Mouse (Mus musculus) CH12.LX (cell line): Measurements from ENCODE around the gene Zfp260. TPM values are rescaled to one million over a fixed set of nuclear protein-coding genes. Genes with fewer than 3 reads are reported as not detected.

Experiments
- DNase-seq: peaks from one replicate; pipeline ENCODE4 v3.0.0-alpha.2; 2013; ENCODE audit errors: extremely low read depth
- H3K27ac ChIP-seq: 2 replicates; pipeline ENCODE4 v1.5.1; 2012; ENCODE audit warnings: low read depth, mild to moderate bottlenecking, control low read depth, moderate library complexity; ENCODE audit not compliant: insufficient read depth
- H3K27me3 ChIP-seq: replicated peaks from 2 replicates; pipeline ENCODE3; 2012; ENCODE audit warnings: inconsistent platforms
- H3K36me3 ChIP-seq, 2 experiments: replicated peaks in 1 of 2; 2 replicates each; pipeline versions ENCODE3 to v1.6.1; 2012; ENCODE audit warnings: inconsistent platforms in 1 of 2, low read length in 1 of 2, mild to moderate bottlenecking in 1 of 2, mixed read lengths in 1 of 2, moderate library complexity in 1 of 2; ENCODE audit not compliant: control insufficient read depth in 1 of 2, insufficient read depth in 1 of 2
- H3K4me1 ChIP-seq, 2 experiments: 2 replicates each; pipeline ENCODE4 v1.6.1; 2012; ENCODE audit warnings: inconsistent platforms in 1 of 2, moderate library complexity in 1 of 2; ENCODE audit not compliant: insufficient read depth in 2 of 2, control insufficient read depth in 1 of 2
- H3K4me2 ChIP-seq: 2 replicates; pipeline ENCODE4 v1.6.1; 2012; ENCODE audit warnings: low read depth, mild to moderate bottlenecking, control low read depth; ENCODE audit not compliant: poor library complexity, insufficient read depth, severe bottlenecking
- H3K4me3 ChIP-seq, 3 experiments: fragments of 150-350 bp in 1 of 3; sonication (generic) in 1 of 3; replicated peaks in 1 of 3; 2 replicates each; pipeline versions ENCODE3 to v1.5.1; 2011 to 2012; ENCODE audit warnings: low read depth in 2 of 3, low read length in 2 of 3, mild to moderate bottlenecking in 2 of 3, moderate library complexity in 2 of 3, control low read depth in 1 of 3, improper control_type of control experiment in 1 of 3, inconsistent platforms in 1 of 3, mixed read lengths in 1 of 3; ENCODE audit not compliant: poor library complexity in 1 of 3
- H3K79me2 ChIP-seq: replicated peaks from 2 replicates; pipeline ENCODE4 v1.6.1; 2012; ENCODE audit warnings: mild to moderate bottlenecking, moderate library complexity; ENCODE audit not compliant: control insufficient read depth, poor library complexity, insufficient read depth, severe bottlenecking; ENCODE audit errors: extremely low read depth
- H3K9ac ChIP-seq: 2 replicates; pipeline ENCODE4 v1.6.1; 2012; ENCODE audit warnings: low read depth, mild to moderate bottlenecking, control low read depth, moderate library complexity; ENCODE audit not compliant: insufficient read depth
- H3K9me3 ChIP-seq: replicated peaks from 2 replicates; pipeline ENCODE3; 2012; ENCODE audit warnings: low read length, inconsistent platforms, mixed read lengths
- BHLHE40 ChIP-seq: IDR thresholded peaks from 2 replicates; pipeline ENCODE4 v1.6.1; 2011; ENCODE audit warnings: mild to moderate bottlenecking, low read depth, low read length, improper control_type of control experiment
- E2F4 ChIP-seq: IDR thresholded peaks from 2 replicates; pipeline ENCODE4 v1.6.1; 2011; ENCODE audit warnings: low read depth, low read length, improper control_type of control experiment; ENCODE audit not compliant: insufficient replicate concordance
- ELF1 ChIP-seq: IDR thresholded peaks from 2 replicates; pipeline ENCODE4 v1.6.1; 2014; ENCODE audit warnings: low read depth, mild to moderate bottlenecking, inconsistent platforms, low read length, improper control_type of control experiment
- EP300 ChIP-seq: IDR thresholded peaks from 2 replicates; pipeline ENCODE4 v1.6.1; 2011; ENCODE audit warnings: low read length, improper control_type of control experiment
- GABPA ChIP-seq: IDR thresholded peaks from 2 replicates; pipeline ENCODE4 v1.6.1; 2012; ENCODE audit warnings: low read depth, low read length, improper control_type of control experiment, inconsistent platforms; ENCODE audit not compliant: insufficient replicate concordance
- IRF4 ChIP-seq: IDR thresholded peaks from 2 replicates; pipeline ENCODE4 v1.6.1; 2014; ENCODE audit warnings: low read depth, mild to moderate bottlenecking, inconsistent platforms, low read length, improper control_type of control experiment
- JUN ChIP-seq: IDR thresholded peaks from 2 replicates; pipeline ENCODE4 v1.6.1; 2011; ENCODE audit warnings: low read depth, mild to moderate bottlenecking, low read length, improper control_type of control experiment, moderate library complexity; ENCODE audit not compliant: insufficient read depth
- JUND ChIP-seq: conservative IDR thresholded peaks from 2 replicates; pipeline ENCODE4 v1.6.1; 2011; ENCODE audit warnings: low read depth, low read length, improper control_type of control experiment
- KAT2A ChIP-seq: IDR thresholded peaks from 2 replicates; pipeline ENCODE4 v1.6.1; 2012; ENCODE audit warnings: low read length, improper control_type of control experiment, inconsistent platforms; ENCODE audit not compliant: insufficient replicate concordance
- MAFK ChIP-seq: IDR thresholded peaks from 2 replicates; pipeline ENCODE4 v1.6.1; 2011; ENCODE audit warnings: low read length, improper control_type of control experiment; ENCODE audit not compliant: insufficient replicate concordance
- MAX ChIP-seq: IDR thresholded peaks from 2 replicates; pipeline ENCODE4 v1.6.1; 2011; ENCODE audit warnings: low read length, improper control_type of control experiment
- MAZ ChIP-seq: IDR thresholded peaks from 2 replicates; pipeline ENCODE4 v1.6.1; 2012; ENCODE audit warnings: low read depth, mild to moderate bottlenecking, inconsistent platforms, low read length, improper control_type of control experiment, moderate library complexity
- MEF2A ChIP-seq: IDR thresholded peaks from 2 replicates; pipeline ENCODE4 v1.6.1; 2014; ENCODE audit warnings: low read depth, mild to moderate bottlenecking, inconsistent platforms, low read length, improper control_type of control experiment, borderline replicate concordance
- MXI1 ChIP-seq: IDR thresholded peaks from 2 replicates; pipeline ENCODE4 v1.6.1; 2011; ENCODE audit warnings: mild to moderate bottlenecking, low read depth, low read length, improper control_type of control experiment
- NELFE ChIP-seq: IDR thresholded peaks from 2 replicates; pipeline ENCODE4 v1.6.1; 2011; ENCODE audit warnings: low read depth, low read length, improper control_type of control experiment
- NRF1 ChIP-seq: IDR thresholded peaks from 2 replicates; pipeline ENCODE4 v1.6.1; 2014; ENCODE audit warnings: low read depth, mild to moderate bottlenecking, inconsistent platforms, low read length, improper control_type of control experiment, moderate library complexity
- PAX5 ChIP-seq: IDR thresholded peaks from 2 replicates; pipeline ENCODE4 v1.6.1; 2012; ENCODE audit warnings: low read length, inconsistent platforms, mixed read lengths
- POLR2A ChIP-seq: IDR thresholded peaks from 2 replicates; pipeline ENCODE4 v1.6.1; 2011; ENCODE audit warnings: low read depth, mild to moderate bottlenecking, improper control_type of control experiment, low read length
- RAD21 ChIP-seq: IDR thresholded peaks from 2 replicates; pipeline ENCODE4 v1.6.1; 2011; ENCODE audit warnings: low read depth, mild to moderate bottlenecking, low read length, improper control_type of control experiment, moderate library complexity
- RCOR1 ChIP-seq: conservative IDR thresholded peaks from 2 replicates; pipeline ENCODE4 v1.6.1; 2012; ENCODE audit warnings: low read depth, mild to moderate bottlenecking, inconsistent platforms, low read length, improper control_type of control experiment
- SIN3A ChIP-seq: IDR thresholded peaks from 2 replicates; pipeline ENCODE4 v1.6.1; 2012; ENCODE audit warnings: low read length, improper control_type of control experiment, inconsistent platforms
- TBP ChIP-seq: conservative IDR thresholded peaks from 2 replicates; pipeline ENCODE4 v1.6.1; 2011; ENCODE audit warnings: low read depth, low read length, improper control_type of control experiment
- TCF12 ChIP-seq: IDR thresholded peaks from 2 replicates; pipeline ENCODE4 v1.6.1; 2014; ENCODE audit warnings: low read depth, mild to moderate bottlenecking, inconsistent platforms, low read length, improper control_type of control experiment
- USF1 ChIP-seq: IDR thresholded peaks from 2 replicates; pipeline ENCODE4 v1.6.1; 2014; ENCODE audit warnings: low read depth, mild to moderate bottlenecking, inconsistent platforms, low read length, improper control_type of control experiment
- USF2 ChIP-seq: conservative IDR thresholded peaks from 2 replicates; pipeline ENCODE4 v1.6.1; 2011; ENCODE audit warnings: low read depth, low read length, improper control_type of control experiment
- ZC3H11A ChIP-seq: IDR thresholded peaks from 2 replicates; pipeline ENCODE4 v1.6.1; 2012; ENCODE audit warnings: low read depth, mild to moderate bottlenecking, inconsistent platforms, low read length, improper control_type of control experiment
- ZKSCAN1 ChIP-seq: IDR thresholded peaks from 2 replicates; pipeline ENCODE4 v1.6.1; 2012; ENCODE audit warnings: low read depth, inconsistent platforms, low read length, improper control_type of control experiment, borderline replicate concordance
- ZNF384 ChIP-seq: IDR thresholded peaks from 2 replicates; pipeline ENCODE4 v1.6.1; 2012; ENCODE audit warnings: low read depth, low read length, improper control_type of control experiment, inconsistent platforms
- dilution Hi-C: fragments of 300-500 bp; cut with MboI; formaldehyde crosslinking; loops from 2 replicates; pipeline ENCODE4 v1.14.3; 2020; ENCODE audit warnings: low sequenced_read_pairs; ENCODE audit not compliant: extremely low pct_unique_long_range_greater_than_20kb, extremely low pct_ligation_motif_present
- in situ Hi-C: fragments of 300-500 bp; cut with MboI; formaldehyde crosslinking; loops from 3 replicates; pipeline ENCODE4 v1.14.3; 2019; ENCODE audit warnings: low sequenced_read_pairs, low pct_ligation_motif_present, low pct_unique_long_range_greater_than_20kb, mixed read lengths
- polyA plus RNA-seq: library from polyadenylated mRNA; unstranded; fragments of >175 nt; gene quantifications from 2 replicates; pipeline ENCODE4 v1.2.1, GENCODE M21; 2012; ENCODE audit warnings: low read depth; ENCODE audit not compliant: insufficient read length
- total RNA-seq, 2 experiments: library from RNA; depleted of rRNA; stranded (reverse); fragments of 300-350 nt in 1 of 2; fragments of >200 nt in 1 of 2; gene quantifications; 2 replicates each; pipeline ENCODE4 v1.2.3; 2012 to 2014

Zfp260 gene
- total and polyA plus RNA-seq, 3 experiments, result 11.1 to 19.6 (median 11.5) TPM

GRCm38 (mm10) chr7:30089405-30089804 lies 5.2 kb upstream of the Zfp260 start:
- TF ChIP-seq IRF4 (no peak), RCOR1 (no peak), MAZ (no peak), JUND (no peak), BHLHE40 (no peak), ELF1 (no peak), USF1 (no peak), SIN3A (no peak), ZNF384 (no peak), EP300 (no peak), KAT2A (no peak), RAD21 (no peak), TBP (no peak), GABPA (no peak), MAFK (no peak), NRF1 (no peak), NELFE (no peak)
- no peak overlapping the region for H3K27ac ChIP-seq
- peaks cover 9% of the 10 kb centered on the region; the same call in 1 of the 2 replicates for H3K79me2 ChIP-seq
- peaks cover 2% of the 10 kb centered on the region for H3K9me3 ChIP-seq
- in situ Hi-C loops (no loop called here), dilution Hi-C loops (no loop called here)
- peaks cover 13 to 28% of the 10 kb centered on the region in 2 experiments for H3K36me3 ChIP-seq
- H3K4me1 ChIP-seq, result peaks cover 9 to 29% of the 10 kb centered on the region in 2 experiments; a peak in 3 of 4 replicates
- H3K9ac ChIP-seq, result peak overlapping the region; percentile 53
- no peak for DNase-seq
- H3K27me3 ChIP-seq, result no peaks in the 10 kb centered on the region
- H3K4me2 ChIP-seq, result peak overlapping the region; percentile 92
- peak overlapping the region; percentile 69 to 94 (median 78) for H3K4me3 ChIP-seq

GRCm38 (mm10) chr7:30090092-30090969 lies 4.2 kb upstream of the Zfp260 start, which contains the start of the genes Gm26920 and Zfp566:
TSS of gene Gm26920 (minus strand) at chr7:30090410.
TSS of gene Zfp566 (minus strand) at chr7:30090527.
- H3K4me1 ChIP-seq, result peaks cover 9 to 29% of the 10 kb centered on the region in 2 experiments; a peak in 3 of 4 replicates
- peaks cover 9% of the 10 kb centered on the region; the same call in 1 of the 2 replicates for H3K79me2 ChIP-seq
- H3K4me3 ChIP-seq, result peak within 1 kb of the TSS; percentile 69 to 94 (median 78)
- H3K4me2 ChIP-seq, result peak within 1 kb of the TSS; percentile 92
- H3K9ac ChIP-seq, result peak within 1 kb of the TSS; percentile 53
- H3K27ac ChIP-seq, result peak within 1 kb of the TSS; percentile 87
- in situ Hi-C loops (no loop called here), dilution Hi-C loops (no loop called here)
- no peaks in the 10 kb centered on the region for H3K9me3 ChIP-seq
- H3K27me3 ChIP-seq, result no peaks in the 10 kb centered on the region
- peak; percentile 99 for DNase-seq
- H3K36me3 ChIP-seq, result peaks cover 7 to 19% of the 10 kb centered on the region in 2 experiments
- TF ChIP-seq MAFK, result peak; percentile 95
- no peak for TF ChIP-seq ZKSCAN1
- TF ChIP-seq PAX5, result no peak
- peak; percentile 95; the same call in 1 of the 2 replicates for TF ChIP-seq KAT2A
- peak; percentile 82 for TF ChIP-seq POLR2A
- no peak; the same call in 1 of the 2 replicates for TF ChIP-seq MEF2A
- TF ChIP-seq JUN, result no peak
- peak; percentile 59; the same call in 1 of the 2 replicates for TF ChIP-seq GABPA
- TF ChIP-seq IRF4, result peak; percentile 45; the same call in 1 of the 2 replicates
- 0 out of 2 replicates have a peak, but pooled peaks have one; percentile 23 for TF ChIP-seq USF2
- TF ChIP-seq TCF12, result peak; percentile 78
- TF ChIP-seq MAX, result peak; percentile 94
- no peak for TF ChIP-seq MAZ
- TF ChIP-seq ZC3H11A, result no peak
- no peak for TF ChIP-seq ZNF384
- peak; percentile 94 for TF ChIP-seq SIN3A
- TF ChIP-seq MXI1, result peak; percentile 98
- TF ChIP-seq TBP, result peak; percentile 73; the same call in 1 of the 2 replicates
- no peak for TF ChIP-seq RCOR1
- TF ChIP-seq NRF1, result peak; percentile 39; the same call in 1 of the 2 replicates
- TF ChIP-seq EP300, result no peak
- TF ChIP-seq E2F4, result no peak
